Mouse (Mus musculus) neural tube, embryonic 15.5 days (tissue): Measurements from ENCODE around the gene Ucma. TPM values are rescaled to one million over a fixed set of nuclear protein-coding genes. Genes with fewer than 3 reads are reported as not detected.
"Not testable (repeated sequence)": the region's sequence is repeated elsewhere in the genome, so short reads cannot be mapped to it uniquely, and the experiment has no call there.

Source experiments
- ATAC-seq: fragments of 200-750 bp; cut with Nextera tagmentation; 2 replicates; pipeline ENCODE4 v1.8.0; 2017; ENCODE audit warnings: mild to moderate bottlenecking, moderate TSS enrichment, moderate library complexity; ENCODE audit not compliant: low FRiP score
- H3K27ac ChIP-seq: fragments of 300-500 bp; sonication (generic); replicated peaks from 2 replicates; pipeline ENCODE4 v1.5.1; 2015; ENCODE audit warnings: mild to moderate bottlenecking, inconsistent platforms
- H3K27me3 ChIP-seq: fragments of 300-500 bp; sonication (generic); replicated peaks from 2 replicates; pipeline ENCODE4 v1.6.1; 2015; ENCODE audit warnings: inconsistent platforms
- H3K36me3 ChIP-seq: fragments of 300-500 bp; sonication (generic); 2 replicates; pipeline ENCODE4 v1.6.1; 2015; ENCODE audit warnings: inconsistent platforms
- H3K4me1 ChIP-seq: fragments of 300-500 bp; sonication (generic); 2 replicates; pipeline ENCODE4 v1.6.1; 2015; ENCODE audit warnings: inconsistent platforms
- H3K4me2 ChIP-seq: fragments of 300-500 bp; sonication (generic); 2 replicates; pipeline ENCODE4 v1.6.1; 2015; ENCODE audit warnings: inconsistent platforms, mild to moderate bottlenecking, moderate library complexity
- H3K4me3 ChIP-seq: fragments of 300-500 bp; sonication (generic); replicated peaks from 2 replicates; pipeline ENCODE4 v1.5.1; 2015; ENCODE audit warnings: mild to moderate bottlenecking, inconsistent platforms
- H3K9ac ChIP-seq: fragments of 300-500 bp; sonication (generic); replicated peaks from 2 replicates; pipeline ENCODE4 v1.6.1; 2015; ENCODE audit warnings: mild to moderate bottlenecking, inconsistent platforms
- H3K9me3 ChIP-seq: fragments of 300-500 bp; sonication (generic); replicated peaks from 2 replicates; pipeline ENCODE4 v1.6.1; 2016; ENCODE audit warnings: inconsistent platforms
- WGBS: fragments of 180-500 bp; shearing (Covaris S2); methylation state at CpG from one replicate; pipeline ENCODE4 v1.1.7; 2015; ENCODE audit warnings: mixed read lengths; 5-methylcytosine and 5-hydroxymethylcytosine counted together
- polyA plus RNA-seq: library from polyadenylated mRNA; unstranded; fragments of >200 nt; fragmentation: Nextera tagmentation; extraction: Ambion mirVana; gene quantifications from 2 replicates; pipeline ENCODE4 v1.2.1, GENCODE M21; 2015

The Ucma gene
- 0.59 TPM in 1 of 2 replicates, not detected in the other for polyA plus RNA-seq

- H3K4me1 ChIP-seq = 0 out of 2 replicates have a peak, but pooled peaks cover 3% of the 10 kb centered on the region
- no peaks in the 10 kb centered on the region for H3K36me3 ChIP-seq
- ATAC-seq = no peak
- no peak within 1 kb of the TSS for H3K9ac ChIP-seq
- H3K27ac ChIP-seq = no peak within 1 kb of the TSS
- H3K27me3 ChIP-seq = no peaks in the 10 kb centered on the region
- H3K4me3 ChIP-seq = no peak within 1 kb of the TSS
- WGBS = 65% methylated on average over 5 of the region's 5 CpGs
- H3K4me2 ChIP-seq = no peak within 1 kb of the TSS
- no peaks in the 10 kb centered on the region for H3K9me3 ChIP-seq
Measured at GRCm38 (mm10) chr2:4975807-4976206, at the start of gene Ucma. Gene Ucma, plus strand, starts transcription at chr2:4976122.

DNA sequence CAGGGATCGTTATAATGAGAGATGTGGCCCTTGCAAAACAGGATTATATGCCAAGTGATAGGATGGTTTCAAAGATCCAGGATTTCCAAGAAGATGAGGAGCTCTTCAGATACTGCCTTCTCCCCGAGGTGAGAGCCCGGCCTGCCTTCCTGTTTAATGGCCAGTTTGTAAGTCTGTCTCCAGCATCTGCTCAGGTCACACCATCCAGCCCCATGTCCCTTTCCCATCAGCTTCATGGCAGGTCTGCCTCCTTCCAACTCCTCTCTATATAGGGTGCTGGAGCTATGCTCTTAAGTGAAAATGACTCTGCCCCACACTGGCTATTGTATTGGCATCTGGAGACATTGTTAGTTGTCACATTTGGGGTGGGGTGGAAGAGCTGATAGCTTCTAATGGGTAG lies 48.5 kb upstream of the Ucma start:
- H3K27ac ChIP-seq = no peak overlapping the region
- no peak overlapping the region for H3K4me3 ChIP-seq
- no peak overlapping the region for H3K9ac ChIP-seq
- no peaks in the 10 kb centered on the region for H3K27me3 ChIP-seq
- H3K4me2 ChIP-seq = no peak overlapping the region
- ATAC-seq = no peak
- H3K36me3 ChIP-seq = peaks cover 29% of the 10 kb centered on the region
- 96% methylated on average over 3 of the region's 3 CpGs for WGBS
- H3K4me1 ChIP-seq = no peaks in the 10 kb centered on the region
- no peaks in the 10 kb centered on the region for H3K9me3 ChIP-seq

DNA sequence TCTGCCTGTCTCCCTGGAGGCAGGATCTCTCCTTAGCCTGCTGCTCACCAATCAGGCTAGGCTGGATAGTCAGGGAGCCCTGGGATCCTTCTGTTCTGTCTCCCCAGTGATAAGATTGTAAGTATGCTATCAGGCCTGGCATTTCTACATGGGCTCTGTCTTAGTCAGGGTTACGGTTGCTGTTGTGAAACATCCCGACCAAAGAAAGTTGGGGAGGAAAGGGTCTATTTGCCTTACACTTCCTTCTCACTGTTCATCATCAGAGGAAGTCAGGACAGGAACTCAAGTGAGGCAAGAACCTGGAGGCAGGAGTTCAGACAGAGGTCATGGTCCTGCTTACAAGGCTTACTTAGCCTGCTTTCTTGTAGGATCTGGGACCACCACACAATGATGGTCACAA lies 46.7 kb upstream of the Ucma start:
- Histone ChIP-seq H3K4me1 (no peaks in the 10 kb centered on the region), H3K9ac (no peak overlapping the region), H3K27ac (no peak overlapping the region), H3K36me3 (peaks cover 32% of the 10 kb centered on the region), H3K27me3 (no peaks in the 10 kb centered on the region), H3K4me3 (no peak overlapping the region), H3K9me3 (no peaks in the 10 kb centered on the region), H3K4me2 (no peak overlapping the region)
- WGBS = 92% methylated on average over 2 of the region's 2 CpGs
- ATAC-seq = no peak

GRCm38 (mm10) chr2:4934516-4934915 lies 41.4 kb upstream of the Ucma start:
- WGBS = 92% methylated on average over 9 of the region's 9 CpGs
- H3K4me3 ChIP-seq = no peak overlapping the region
- H3K27me3 ChIP-seq = no peaks in the 10 kb centered on the region
- no peak overlapping the region for H3K27ac ChIP-seq
- ATAC-seq = no peak
- no peak overlapping the region for H3K4me2 ChIP-seq
- no peaks in the 10 kb centered on the region for H3K9me3 ChIP-seq
- H3K9ac ChIP-seq = no peak overlapping the region
- peaks cover 43% of the 10 kb centered on the region for H3K36me3 ChIP-seq
- no peaks in the 10 kb centered on the region for H3K4me1 ChIP-seq

GRCm38 (mm10) chr2:4937931-4938330 lies 38.0 kb upstream of the Ucma start:
- Histone ChIP-seq H3K27ac (no peak overlapping the region), H3K4me3 (no peak overlapping the region), H3K4me1 (no peaks in the 10 kb centered on the region), H3K36me3 (peaks cover 37% of the 10 kb centered on the region), H3K4me2 (no peak overlapping the region), H3K9me3 (no peaks in the 10 kb centered on the region), H3K9ac (no peak overlapping the region), H3K27me3 (no peaks in the 10 kb centered on the region)
- WGBS = 96% methylated on average over 7 of the region's 7 CpGs
- no peak for ATAC-seq

DNA sequence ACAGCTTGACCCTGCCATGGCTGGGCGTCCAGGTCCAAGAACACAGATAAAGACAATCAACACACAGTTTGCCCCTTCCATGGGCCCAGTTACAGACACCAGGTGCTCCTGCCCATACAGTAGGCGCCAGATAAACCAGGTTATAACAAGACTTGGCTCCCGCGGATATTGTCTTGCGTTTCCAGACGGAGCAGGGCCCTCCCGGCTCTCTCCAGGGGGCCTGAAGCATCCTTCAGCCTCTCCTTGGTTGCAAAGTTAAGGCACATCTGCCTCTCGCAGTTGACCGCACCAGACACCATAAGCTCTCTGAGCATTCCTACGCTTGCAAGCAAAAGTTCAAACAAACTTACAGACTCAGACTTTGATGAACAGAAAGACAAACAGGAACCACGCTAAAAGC lies 35.1 kb upstream of the Ucma start:
- H3K4me1 ChIP-seq = no peaks in the 10 kb centered on the region
- WGBS = 94% methylated on average over 11 of the region's 11 CpGs
- ATAC-seq = no peak
- H3K9me3 ChIP-seq = 0 out of 2 replicates have a peak, but pooled peaks cover 4% of the 10 kb centered on the region
- H3K36me3 ChIP-seq = peaks cover 37% of the 10 kb centered on the region
- no peak overlapping the region for H3K4me2 ChIP-seq
- no peaks in the 10 kb centered on the region for H3K27me3 ChIP-seq
- H3K4me3 ChIP-seq = no peak overlapping the region
- H3K27ac ChIP-seq = no peak overlapping the region
- H3K9ac ChIP-seq = no peak overlapping the region

DNA sequence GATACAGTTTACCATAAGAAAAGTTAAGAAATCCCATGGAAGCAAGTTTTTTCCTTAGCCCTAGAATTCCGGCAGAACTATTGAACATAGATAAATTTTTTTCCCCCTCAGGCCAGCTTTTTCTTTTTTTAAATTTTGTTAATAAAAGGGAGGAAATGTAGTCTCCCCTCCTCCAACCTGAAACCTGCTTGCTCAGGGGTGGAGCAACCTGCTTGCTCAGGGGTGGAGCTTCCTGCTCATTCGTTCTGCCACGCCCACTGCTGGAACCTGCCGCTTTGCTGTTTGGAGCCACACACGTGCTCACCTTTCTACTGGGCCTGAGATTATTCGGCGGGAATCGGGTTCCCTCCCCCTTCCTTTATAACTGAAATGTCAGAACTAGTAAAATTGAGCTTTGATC lies 26.2 kb upstream of the Ucma start:
- H3K4me2 ChIP-seq, H3K27me3 ChIP-seq, H3K4me1 ChIP-seq, ATAC-seq, H3K36me3 ChIP-seq, H3K9me3 ChIP-seq, H3K4me3 ChIP-seq, H3K27ac ChIP-seq, H3K9ac ChIP-seq: not testable (repeated sequence)
- 91% methylated on average over 8 of the region's 8 CpGs for WGBS

GRCm38 (mm10) chr2:4950986-4951385 lies 24.9 kb upstream of the Ucma start:
- H3K4me2 ChIP-seq = no peak overlapping the region
- 100% methylated on average over 2 of the region's 2 CpGs for WGBS

DNA sequence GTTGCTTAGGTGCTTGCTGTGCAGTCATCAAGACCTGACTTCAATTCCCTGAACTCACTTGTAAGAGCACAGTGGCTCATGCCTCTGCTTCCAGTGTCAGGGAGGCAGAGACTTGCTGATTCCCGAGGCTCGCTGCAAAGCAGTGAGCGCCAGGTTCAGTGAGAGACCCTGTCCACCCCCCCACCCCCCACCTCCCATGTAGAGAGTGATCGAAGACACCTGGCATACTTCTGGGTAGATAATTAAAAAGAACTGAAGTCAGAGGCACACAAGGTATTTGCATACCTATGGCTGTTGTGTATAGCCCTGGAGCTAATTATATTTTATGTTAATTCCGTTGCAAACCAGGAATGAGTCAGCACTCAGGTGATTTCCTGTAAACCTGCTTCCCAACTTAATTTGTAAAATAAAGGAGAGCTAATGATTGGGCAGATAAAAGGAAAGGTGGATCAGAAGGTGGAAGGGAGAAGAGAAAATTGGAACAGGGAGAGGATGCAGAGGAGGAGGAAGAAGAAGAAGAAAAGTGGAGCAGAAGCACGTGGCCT lies 21.6 kb upstream of the Ucma start:
- Histone ChIP-seq H3K4me2 (no peak overlapping the region), H3K27me3 (no peaks in the 10 kb centered on the region), H3K9ac (no peak overlapping the region), H3K9me3 (no peaks in the 10 kb centered on the region), H3K4me1 (no peaks in the 10 kb centered on the region), H3K4me3 (no peak overlapping the region), H3K36me3 (no peaks in the 10 kb centered on the region), H3K27ac (no peak overlapping the region)
- ATAC-seq = no peak
- 89% methylated on average over 6 of the region's 6 CpGs for WGBS

More at GRCm38 (mm10) chr2:4950986-4951385, 24.9 kb upstream of the Ucma start:
- Histone ChIP-seq H3K27me3 (no peaks in the 10 kb centered on the region), H3K27ac (no peak overlapping the region), H3K9ac (no peak overlapping the region), H3K4me1 (no peaks in the 10 kb centered on the region), H3K9me3 (no peaks in the 10 kb centered on the region), H3K36me3 (no peaks in the 10 kb centered on the region), H3K4me3 (no peak overlapping the region)
- ATAC-seq = no peak

DNA sequence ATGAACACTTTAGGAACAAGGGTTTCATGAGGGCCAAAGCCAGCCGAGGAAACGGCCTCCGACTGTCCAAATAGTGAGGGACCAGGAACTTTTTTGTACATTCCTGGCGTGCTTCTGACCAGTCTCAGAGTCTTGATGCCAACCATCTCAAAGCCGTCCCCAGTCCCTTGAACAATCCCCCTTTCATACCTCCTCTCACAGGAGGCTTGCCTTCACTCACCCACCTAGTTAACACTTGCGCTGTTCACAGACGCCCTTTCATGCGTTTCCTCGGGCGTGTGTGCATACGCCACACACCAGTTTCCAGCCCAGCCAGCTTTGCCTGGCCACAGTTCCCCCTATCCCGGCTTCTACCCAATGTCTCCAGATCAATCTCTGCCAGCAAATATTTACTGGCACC lies 17.9 kb upstream of the Ucma start:
- Histone ChIP-seq H3K4me2 (no peak overlapping the region), H3K27me3 (no peaks in the 10 kb centered on the region), H3K27ac (no peak overlapping the region), H3K4me3 (no peak overlapping the region), H3K4me1 (no peaks in the 10 kb centered on the region), H3K36me3 (no peaks in the 10 kb centered on the region), H3K9me3 (no peaks in the 10 kb centered on the region), H3K9ac (no peak overlapping the region)
- WGBS = 96% methylated on average over 12 of the region's 12 CpGs
- no peak for ATAC-seq

DNA sequence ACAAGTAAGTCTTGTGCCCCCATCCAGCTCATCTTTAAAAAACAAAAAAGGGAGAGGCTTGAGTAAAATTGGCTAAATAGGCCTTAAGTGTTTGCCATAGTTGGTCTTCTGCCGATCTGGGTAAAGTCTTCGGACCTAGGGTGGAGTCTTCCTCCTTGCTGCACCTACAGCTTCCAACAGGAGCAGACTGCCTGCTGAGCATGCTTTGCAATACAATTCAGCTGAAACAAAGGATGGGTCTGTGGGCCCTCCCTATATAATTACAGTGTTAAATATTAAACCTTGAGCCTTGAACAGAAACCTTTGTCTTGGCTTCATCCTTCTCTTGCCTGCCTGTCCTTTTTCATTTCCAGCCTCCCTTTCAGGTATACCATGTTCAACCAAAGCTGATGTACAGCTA lies 8.1 kb upstream of the Ucma start:
- no peak for ATAC-seq
- no peaks in the 10 kb centered on the region for H3K4me1 ChIP-seq
- H3K9me3 ChIP-seq = no peaks in the 10 kb centered on the region
- WGBS = 93% methylated on average over 2 of the region's 2 CpGs
- no peaks in the 10 kb centered on the region for H3K27me3 ChIP-seq
- no peaks in the 10 kb centered on the region for H3K36me3 ChIP-seq
- no peak overlapping the region for H3K4me2 ChIP-seq
- H3K27ac ChIP-seq = no peak overlapping the region
- H3K9ac ChIP-seq = no peak overlapping the region
- no peak overlapping the region for H3K4me3 ChIP-seq

DNA sequence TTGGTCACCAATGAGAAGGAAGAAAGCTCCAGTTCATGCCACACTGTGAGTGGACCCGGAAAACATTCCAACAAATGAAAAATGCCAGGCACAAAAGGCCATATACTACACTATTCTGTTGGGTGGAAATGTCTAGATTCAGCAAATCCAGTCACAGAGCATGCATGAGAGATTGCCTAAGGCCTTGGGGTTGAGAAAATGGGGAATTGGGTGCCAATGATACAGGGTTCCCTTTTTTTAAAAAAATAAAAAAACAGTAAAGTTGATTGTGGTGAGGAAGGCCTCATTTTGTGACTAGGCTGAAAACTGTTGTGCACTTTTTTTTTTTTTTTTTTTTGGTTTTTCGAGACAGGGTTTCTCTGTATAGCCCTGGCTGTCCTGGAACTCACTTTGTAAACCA lies 6.8 kb upstream of the Ucma start:
- Histone ChIP-seq H3K4me1 (no peaks in the 10 kb centered on the region), H3K27me3 (no peaks in the 10 kb centered on the region), H3K4me3 (no peak overlapping the region), H3K27ac (no peak overlapping the region), H3K9ac (no peak overlapping the region), H3K4me2 (no peak overlapping the region), H3K36me3 (no peaks in the 10 kb centered on the region), H3K9me3 (no peaks in the 10 kb centered on the region)
- 91% methylated on average over 1 of the region's 2 CpGs for WGBS
- ATAC-seq = no peak

GRCm38 (mm10) chr2:4978091-4978490 lies 2.2 kb downstream of the Ucma start:
- Histone ChIP-seq H3K27ac (no peak overlapping the region), H3K27me3 (no peaks in the 10 kb centered on the region), H3K4me3 (no peak overlapping the region), H3K4me1 (0 out of 2 replicates have a peak, but pooled peaks cover 3% of the 10 kb centered on the region), H3K9me3 (no peaks in the 10 kb centered on the region), H3K36me3 (no peaks in the 10 kb centered on the region), H3K9ac (no peak overlapping the region), H3K4me2 (no peak overlapping the region)
- no peak; the same call in 1 of the 2 replicates for ATAC-seq
- WGBS = 38% methylated on average over 8 of the region's 8 CpGs
